Mouse (Mus musculus): Measurements from ENCODE around the gene Slc30a2. TPM values are rescaled to one million over a fixed set of nuclear protein-coding genes. Genes with fewer than 3 reads are reported as not detected.

Gene Slc30a2
- total RNA-seq (2023) = not detected in 2 replicates

DNA sequence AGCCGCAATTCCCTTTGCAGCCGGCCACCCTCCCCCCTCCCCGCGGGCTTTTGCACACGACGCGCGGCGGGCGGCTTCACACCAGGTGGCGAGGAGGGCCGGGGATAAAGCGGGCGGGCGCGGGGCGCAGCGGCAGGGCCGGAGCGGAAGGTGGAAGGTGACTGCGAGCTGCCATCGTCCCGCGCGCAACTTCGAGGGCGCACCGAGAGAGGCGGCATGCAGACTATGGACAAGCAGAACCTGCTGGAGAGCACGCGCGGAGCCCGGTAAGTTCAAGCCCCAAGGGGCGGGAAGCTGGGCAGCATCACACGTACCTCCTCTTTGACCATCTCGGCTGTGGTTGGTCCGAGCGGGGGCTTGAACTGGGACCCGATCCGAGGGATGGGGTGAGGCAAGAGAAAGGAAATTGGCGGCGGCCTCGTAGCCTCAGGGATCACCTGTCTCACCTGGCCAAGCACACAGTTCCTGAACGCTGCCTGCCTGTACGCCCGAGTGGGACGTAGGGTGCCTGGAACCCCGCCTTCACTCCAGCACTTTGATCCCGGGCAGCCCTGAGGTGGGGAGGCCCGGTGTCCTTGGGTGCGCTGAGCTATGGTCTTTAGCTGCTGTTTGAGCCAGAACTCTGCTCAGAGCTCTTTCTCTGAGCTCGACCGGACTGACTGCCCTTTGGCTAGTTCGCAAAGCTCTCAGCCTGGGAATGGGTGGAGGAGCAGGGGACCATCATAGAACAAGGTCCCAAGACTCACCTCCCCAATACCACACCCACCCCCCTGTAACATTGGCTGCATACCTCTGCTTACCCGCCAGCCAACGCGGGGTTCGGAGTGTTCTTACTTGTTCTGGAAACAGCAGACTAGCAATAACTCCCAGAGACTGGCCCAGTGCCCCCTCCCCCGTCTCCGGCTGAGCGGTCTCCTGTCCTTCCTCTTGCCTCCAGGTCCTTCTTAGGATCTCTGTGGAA, at the start of gene Slc30a2:
Slc30a2 (plus strand) TSS at position 111 of the 961 bp plus-strand sequence.

DNA sequence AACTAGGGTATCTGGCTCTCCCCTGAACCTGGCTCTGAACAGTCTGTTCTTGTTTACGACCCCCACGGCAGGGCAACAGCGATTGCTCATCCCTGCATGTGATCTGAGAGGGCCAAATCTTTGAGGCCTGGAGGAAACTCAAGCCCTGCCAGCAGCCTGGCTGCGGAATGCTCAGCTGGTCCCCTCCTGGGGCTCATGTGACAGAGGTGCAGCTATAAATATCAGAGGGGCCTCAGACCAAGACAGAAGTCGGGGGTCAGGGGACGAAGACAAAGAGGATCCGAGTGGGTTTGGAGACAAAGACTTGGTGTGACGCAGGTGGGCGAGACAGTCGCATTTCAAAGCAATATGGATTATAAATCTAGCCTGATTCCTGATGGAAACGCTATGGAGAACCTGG, 28.1 kb upstream of the Slc30a2 start, which contains the start of gene Trim63:
Trim63 (plus strand) TSS at position 245 of the 400 bp plus-strand sequence.

DNA sequence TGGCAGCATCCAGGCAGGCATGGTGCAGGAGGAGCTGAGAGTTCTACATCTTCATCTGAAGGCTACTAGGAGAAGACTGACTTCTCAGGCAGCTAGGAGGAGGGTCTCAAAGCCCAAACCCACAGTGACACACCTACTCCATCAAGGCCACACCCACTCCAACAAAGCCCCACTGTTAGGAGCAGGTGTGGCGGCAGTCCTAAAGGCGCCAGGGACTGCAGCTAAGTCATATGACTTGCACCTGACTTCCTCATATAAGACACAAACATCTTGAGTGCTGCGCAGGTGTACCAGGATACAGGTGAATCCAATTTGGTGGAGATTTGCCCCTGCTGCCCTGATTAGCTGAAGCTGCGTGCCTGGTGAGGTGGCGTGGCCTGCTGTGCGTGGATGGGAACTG, 40.8 kb downstream of the Slc30a2 start, which contains the start of gene Extl1:
Extl1 (minus strand) TSS at position 101 of the 400 bp plus-strand sequence.

DNA sequence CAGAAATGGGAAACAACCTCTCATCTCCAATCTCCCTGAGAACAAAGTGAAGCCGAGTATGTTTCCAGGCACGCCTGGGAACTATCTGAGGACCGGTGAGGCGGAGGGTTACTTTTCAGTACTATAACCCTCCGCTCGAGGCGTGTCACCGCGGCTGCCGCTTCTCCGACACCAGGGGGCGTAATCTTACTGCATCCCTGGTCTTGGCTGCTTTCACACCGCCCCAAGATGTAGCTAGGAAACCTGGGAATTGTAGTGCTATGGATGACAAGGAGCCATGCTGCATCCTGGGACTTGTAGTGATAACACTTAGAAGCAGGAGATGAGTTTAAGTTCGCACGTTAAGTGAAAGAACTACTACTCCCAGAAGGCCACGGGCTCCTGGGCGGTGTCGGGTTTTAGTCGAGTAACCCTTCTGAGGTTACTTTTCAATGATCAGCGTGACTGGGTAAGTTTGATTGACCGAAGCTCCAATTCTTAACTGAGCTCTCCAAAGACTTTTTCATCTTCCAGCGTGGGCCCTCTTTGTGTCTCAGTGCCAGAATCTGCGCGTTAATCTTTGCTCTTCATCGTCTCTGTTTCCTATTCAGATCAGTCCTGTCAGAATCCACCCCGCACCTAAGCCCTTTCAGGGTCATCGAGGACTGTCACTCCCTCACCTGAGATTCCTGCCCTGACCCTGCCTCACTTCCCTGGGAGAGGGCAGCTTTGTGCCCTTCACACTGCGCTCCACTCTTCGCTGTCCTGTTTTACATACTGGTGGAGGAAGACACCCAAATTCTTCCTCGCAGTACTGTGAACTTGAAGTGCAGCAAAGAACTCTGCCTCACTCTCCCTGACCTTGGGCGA, 53.2 kb downstream of the Slc30a2 start, which contains the start of gene Pafah2:
Pafah2 (plus strand) TSS at position 344 of the 849 bp plus-strand sequence.

Other genes with a start within 250 kb of the Slc30a2 start
- gene Cd52, start 248.1 kb upstream of the Slc30a2 start, total RNA-seq (2023) = 1,176 and 1,704 TPM in 2 replicates
- 10.6 and 11.1 TPM in 2 replicates for gene Ubxn11, start 240.6 kb upstream of the Slc30a2 start, total RNA-seq (2023)
- gene Sh3bgrl3, start 214.4 kb upstream of the Slc30a2 start, total RNA-seq (2023) = 858 and 1,045 TPM in 2 replicates
- 11.3 and 11.6 TPM in 2 replicates for gene Cep85, start 156.1 kb upstream of the Slc30a2 start, total RNA-seq (2023)
- gene Gm7534, start 140.2 kb upstream of the Slc30a2 start, total RNA-seq (2023) = not detected in 2 replicates
- not detected in 2 replicates for gene Catsper4, start 115.8 kb upstream of the Slc30a2 start, total RNA-seq (2023)
- not detected in 2 replicates for gene Cnksr1, start 104.8 kb upstream of the Slc30a2 start, total RNA-seq (2023)
- gene E130218I03Rik, start 99.5 kb upstream of the Slc30a2 start, total RNA-seq (2023) = not detected in 2 replicates
- 3.5 and 3.6 TPM in 2 replicates for gene Zfp593, start 97.6 kb upstream of the Slc30a2 start, total RNA-seq (2023)
- not detected in 2 replicates for gene Gm30191, start 96.2 kb upstream of the Slc30a2 start, total RNA-seq (2023)
- gene Grrp1, start 89.1 kb upstream of the Slc30a2 start, total RNA-seq (2023) = not detected in 2 replicates
- 9.7 and 11.7 TPM in 2 replicates for gene Pdik1l, start 55.3 kb upstream of the Slc30a2 start, total RNA-seq (2023)
- not detected in 2 replicates for gene Trim63, start 28.1 kb upstream of the Slc30a2 start, total RNA-seq (2023)
- gene Extl1, start 40.7 kb downstream of the Slc30a2 start, total RNA-seq (2023) = not detected in 2 replicates
- gene Pafah2, start 53.1 kb downstream of the Slc30a2 start, total RNA-seq (2023) = 16.5 and 22.8 TPM in 2 replicates
- 167 and 169 TPM in 2 replicates for gene Stmn1, start 125.1 kb downstream of the Slc30a2 start, total RNA-seq (2023)
- gene Paqr7, start 153.5 kb downstream of the Slc30a2 start, total RNA-seq (2023) = 25.9 and 29.1 TPM in 2 replicates
- 3.9 and 5.9 TPM in 2 replicates for gene Aunip, start 167.8 kb downstream of the Slc30a2 start, total RNA-seq (2023)
- 32.4 and 39.5 TPM in 2 replicates for gene Mtfr1l, start 192.2 kb downstream of the Slc30a2 start, total RNA-seq (2023)
- 165 and 186 TPM in 2 replicates for gene Selenon, start 209.0 kb downstream of the Slc30a2 start, total RNA-seq (2023)